Mouse (Mus musculus): ENCODE results near the gene Plekhn1.

GRCm38 (mm10) chr4:156217022-156217669 lies 17.5 kb downstream of the Plekhn1 start:
- TF ChIP-seq CTCF (IDR thresholded peaks at IDR 0.05; ENCODE audit: borderline replicate concordance, insufficient read depth, low read length): no peak
- TF ChIP-seq POLR2A (IDR thresholded peaks at IDR 0.05; ENCODE audit: low read depth, low read length): no peak

All from embryonic fibroblast, embryonic 13.5 days (primary cell).